Mouse (Mus musculus) embryonic fibroblast, embryonic 13.5 days (primary cell): Measurements from ENCODE around the gene Gm9639. TPM values are rescaled to one million over a fixed set of nuclear protein-coding genes. Genes with fewer than 3 reads are reported as not detected.

Experiments used
- polyA plus RNA-seq: library from polyadenylated mRNA; stranded (reverse); fragments of >200 nt; gene quantifications from 2 replicates; pipeline ENCODE4 v1.2.4, GENCODE M21; 2011; ENCODE audit warnings: low read depth; ENCODE audit not compliant: missing spikeins, insufficient read length

The Gm9639 gene
- polyA plus RNA-seq, 1 experiment = not detected

Other genes starting within 250 kb of the Gm9639 start
- gene Pttg1ip, start 213.4 kb downstream of the Gm9639 start, polyA plus RNA-seq = 138 and 151 TPM in 2 replicates
- 130 and 167 TPM in 2 replicates for gene Sumo3, start 189.0 kb downstream of the Gm9639 start, polyA plus RNA-seq
- 31.7 and 53.4 TPM in 2 replicates for gene Gm49325, start 188.9 kb downstream of the Gm9639 start, polyA plus RNA-seq
- 62.1 and 63.8 TPM in 2 replicates for gene Ube2g2, start 172.8 kb downstream of the Gm9639 start, polyA plus RNA-seq
- not detected in 2 replicates for gene Tspear, start 108.5 kb downstream of the Gm9639 start, polyA plus RNA-seq
- gene Gm19402, start 104.3 kb downstream of the Gm9639 start, polyA plus RNA-seq = not detected in 2 replicates
- gene Gm9508, start 97.8 kb downstream of the Gm9639 start, polyA plus RNA-seq = not detected in 2 replicates
- not detected in 2 replicates for gene Gm10272, start 88.5 kb downstream of the Gm9639 start, polyA plus RNA-seq
- not detected in 2 replicates for gene Gm10024, start 83.6 kb downstream of the Gm9639 start, polyA plus RNA-seq
- not detected in 2 replicates for gene Gm10142, start 79.3 kb downstream of the Gm9639 start, polyA plus RNA-seq
- not detected in 2 replicates for gene Krtap12-1, start 74.5 kb downstream of the Gm9639 start, polyA plus RNA-seq
- not detected in 2 replicates for gene Gm10100, start 68.6 kb downstream of the Gm9639 start, polyA plus RNA-seq
- not detected in 2 replicates for gene Gm18596, start 52.4 kb downstream of the Gm9639 start, polyA plus RNA-seq
- not detected in 2 replicates for gene Gm9736, start 43.7 kb downstream of the Gm9639 start, polyA plus RNA-seq
- gene Gm3233, start 35.4 kb downstream of the Gm9639 start, polyA plus RNA-seq = not detected in 2 replicates
- gene Gm3238, start 23.8 kb downstream of the Gm9639 start, polyA plus RNA-seq = not detected in 2 replicates
- gene Gm7138, start 18.1 kb downstream of the Gm9639 start, polyA plus RNA-seq = not detected in 2 replicates
- gene Gm3250, start 12.5 kb downstream of the Gm9639 start, polyA plus RNA-seq = not detected in 2 replicates
- gene Gm7137, start 6.9 kb downstream of the Gm9639 start, polyA plus RNA-seq = not detected in 2 replicates
- not detected in 2 replicates for gene Gm19668, start 4.1 kb upstream of the Gm9639 start, polyA plus RNA-seq
- gene Gm9507, start 16.8 kb upstream of the Gm9639 start, polyA plus RNA-seq = not detected in 2 replicates
- gene Gm2696, start 19.6 kb upstream of the Gm9639 start, polyA plus RNA-seq = not detected in 2 replicates
- not detected in 2 replicates for gene Krtap10-4, start 32.0 kb upstream of the Gm9639 start, polyA plus RNA-seq
- not detected in 2 replicates for gene Krtap10-10, start 40.9 kb upstream of the Gm9639 start, polyA plus RNA-seq
- gene Gm36176, start 51.7 kb upstream of the Gm9639 start, polyA plus RNA-seq = not detected in 2 replicates
- gene Gm10318, start 57.8 kb upstream of the Gm9639 start, polyA plus RNA-seq = not detected in 2 replicates
- gene Gm3285, start 66.9 kb upstream of the Gm9639 start, polyA plus RNA-seq = not detected in 2 replicates
- 1.8 and 1.9 TPM in 2 replicates for gene Lrrc3, start 107.5 kb upstream of the Gm9639 start, polyA plus RNA-seq
- not detected in 2 replicates for gene Trpm2, start 175.5 kb upstream of the Gm9639 start, polyA plus RNA-seq
- gene 1810043G02Rik, start 183.4 kb upstream of the Gm9639 start, polyA plus RNA-seq = 10.5 and 11.9 TPM in 2 replicates
- 46.8 and 59.8 TPM in 2 replicates for gene Pfkl, start 215.0 kb upstream of the Gm9639 start, polyA plus RNA-seq
- 0.45 and 1.6 TPM in 2 replicates for gene Dnmt3l, start 246.9 kb upstream of the Gm9639 start, polyA plus RNA-seq
- not detected in 2 replicates for gene Aire, start 248.5 kb upstream of the Gm9639 start, polyA plus RNA-seq